Mouse (Mus musculus): ENCODE data around the gene Furin. TPM values are rescaled to one million over a fixed set of nuclear protein-coding genes. Genes with fewer than 3 reads are reported as not detected.
A peak's percentile ranks its signal among the peaks of the same experiment; 100 is the strongest.

The Furin gene
- polyA plus RNA-seq, 1 experiment: 72.7 TPM

DNA sequence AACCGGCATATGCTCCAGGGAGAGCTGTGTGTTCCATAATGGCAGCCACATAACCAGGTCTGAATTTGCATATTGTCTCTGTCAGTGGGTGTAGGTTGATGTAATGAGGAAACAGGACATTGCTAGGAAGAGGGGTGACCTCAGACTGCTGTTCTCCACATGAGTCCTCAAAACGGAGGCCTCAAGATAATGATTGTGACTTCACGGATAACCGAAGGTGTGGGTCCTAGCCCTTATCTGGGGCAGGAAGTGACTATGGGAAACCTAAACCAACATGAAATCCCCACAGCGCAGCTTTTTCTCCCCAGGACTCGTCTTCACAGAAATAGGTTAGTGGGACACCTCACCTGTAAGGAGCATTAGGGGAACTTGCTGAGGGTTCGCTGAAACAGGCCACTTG is 11.7 kb upstream of the Furin start:
- H3K36me3 ChIP-seq (replicated peaks; ENCODE audit: low read length): no peaks in the 10 kb centered on the region
- peaks cover 76% of the 10 kb centered on the region for H3K4me1 ChIP-seq
- H3K4me3 ChIP-seq (replicated peaks): no peak overlapping the region
- TF ChIP-seq FLI1 (IDR thresholded peaks at IDR 0.05; ENCODE audit: low read length) (no peak), GATA1 (IDR thresholded peaks at IDR 0.05; ENCODE audit: borderline replicate concordance, low read length) (no peak)
- H3K27me3 ChIP-seq (replicated peaks): peaks cover 5% of the 10 kb centered on the region
- no peaks in the 10 kb centered on the region for H3K9me3 ChIP-seq

DNA sequence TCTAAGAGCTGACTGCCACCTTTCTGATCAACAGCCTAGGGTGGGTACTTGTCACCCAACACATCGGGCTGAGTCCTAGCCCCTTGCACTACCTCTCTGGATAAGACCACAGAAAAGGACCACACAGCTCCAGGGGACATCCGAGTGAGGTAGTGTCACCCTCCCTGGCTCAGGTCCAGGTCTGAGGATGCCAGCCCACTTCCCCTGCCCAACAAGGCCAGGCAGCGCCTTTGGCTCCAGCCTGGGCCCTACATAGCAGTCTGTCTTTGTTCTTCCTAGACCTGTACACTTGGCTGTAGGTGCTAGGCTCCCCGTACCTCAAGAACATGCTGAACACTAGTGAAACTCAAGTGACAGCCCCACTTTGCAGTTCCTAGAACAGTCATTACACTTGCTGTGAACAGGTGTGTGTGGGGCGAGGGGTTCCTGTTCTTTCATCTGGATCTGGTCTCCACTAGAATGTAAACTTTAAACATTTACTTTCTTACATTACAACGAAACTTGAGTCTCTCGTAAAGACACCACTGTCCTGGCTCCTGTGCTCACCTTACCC is 9.1 kb upstream of the Furin start:
- no peak overlapping the region for H3K4me3 ChIP-seq (replicated peaks)
- peaks cover 71% of the 10 kb centered on the region for H3K4me1 ChIP-seq
- TF ChIP-seq GATA1 (IDR thresholded peaks at IDR 0.05; ENCODE audit: borderline replicate concordance, low read length): no peak
- no peak for TF ChIP-seq FLI1 (IDR thresholded peaks at IDR 0.05; ENCODE audit: low read length)
- H3K36me3 ChIP-seq (replicated peaks; ENCODE audit: low read length): no peaks in the 10 kb centered on the region
- H3K27me3 ChIP-seq (replicated peaks): peaks cover 15% of the 10 kb centered on the region
- no peaks in the 10 kb centered on the region for H3K9me3 ChIP-seq

DNA sequence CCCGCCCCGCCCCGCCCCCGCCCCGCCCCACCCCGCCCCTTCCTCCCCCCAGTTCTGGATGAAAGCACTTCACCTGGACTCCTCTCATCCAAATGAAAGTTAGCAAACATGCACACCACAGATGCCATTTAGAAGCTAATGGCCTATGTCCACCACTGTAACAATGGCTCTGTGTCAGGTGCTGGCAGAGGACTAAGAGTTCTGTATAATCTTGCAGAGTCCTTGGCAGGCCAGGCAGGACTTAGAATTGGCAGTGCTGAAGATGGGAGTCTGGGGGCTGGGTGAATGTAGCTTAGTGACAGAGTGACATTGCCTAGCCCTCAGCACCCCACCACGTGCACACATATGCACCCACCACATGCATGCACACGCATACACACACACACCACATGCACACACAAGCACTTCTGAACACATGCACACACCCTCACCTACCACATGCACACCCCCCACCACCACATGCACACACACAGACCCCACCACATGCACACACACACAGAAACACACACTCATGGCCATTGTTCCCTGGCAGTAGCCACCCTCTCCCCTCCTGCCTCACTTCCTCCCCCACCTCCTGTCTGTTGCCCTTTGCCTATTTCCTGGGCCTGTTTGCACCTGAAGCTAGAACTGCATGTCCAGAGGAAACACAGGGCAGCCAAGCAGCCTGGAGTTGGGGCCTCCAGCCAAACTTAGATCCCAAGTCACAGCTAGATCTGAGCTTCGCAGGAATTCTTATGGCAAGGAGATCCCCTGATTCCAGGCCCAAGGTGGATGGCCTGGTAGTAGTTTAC is 8.5 kb upstream of the Furin start:
- Histone ChIP-seq H3K36me3 (replicated peaks; ENCODE audit: low read length) (no peaks in the 10 kb centered on the region), H3K4me1 (peaks cover 64% of the 10 kb centered on the region), H3K27me3 (replicated peaks) (peaks cover 18% of the 10 kb centered on the region), H3K4me3 (replicated peaks) (peak overlapping the region; percentile 4), H3K9me3 (no peaks in the 10 kb centered on the region)
- TF ChIP-seq GATA1 (IDR thresholded peaks at IDR 0.05; ENCODE audit: borderline replicate concordance, low read length) (no peak), FLI1 (IDR thresholded peaks at IDR 0.05; ENCODE audit: low read length) (no peak)

DNA sequence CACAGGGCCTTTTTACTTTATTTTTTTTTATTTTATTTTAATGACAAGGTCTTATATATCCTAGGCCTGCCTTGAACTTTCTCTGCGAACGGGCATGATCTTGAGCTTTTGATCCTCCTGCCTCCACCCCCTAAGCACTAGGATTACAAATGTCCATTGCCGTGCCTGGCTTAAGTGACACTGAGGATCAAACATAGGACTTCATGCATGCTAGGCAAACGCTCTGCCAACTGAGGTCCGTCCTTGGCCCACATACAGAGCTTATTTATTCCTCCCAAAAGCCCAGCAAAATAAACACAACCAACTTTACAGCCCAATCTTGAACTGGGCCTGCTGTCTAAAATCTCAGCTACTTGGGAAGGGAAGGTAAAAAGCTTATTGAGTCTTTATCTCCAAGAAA is 7.5 kb upstream of the Furin start:
- no peak for TF ChIP-seq GATA1 (IDR thresholded peaks at IDR 0.05; ENCODE audit: borderline replicate concordance, low read length)
- no peak for TF ChIP-seq FLI1 (IDR thresholded peaks at IDR 0.05; ENCODE audit: low read length)
- H3K4me3 ChIP-seq (replicated peaks): no peak overlapping the region
- H3K9me3 ChIP-seq: no peaks in the 10 kb centered on the region
- peaks cover 28% of the 10 kb centered on the region for H3K27me3 ChIP-seq (replicated peaks)
- peaks cover 61% of the 10 kb centered on the region for H3K4me1 ChIP-seq
- H3K36me3 ChIP-seq (replicated peaks; ENCODE audit: low read length): no peaks in the 10 kb centered on the region

DNA sequence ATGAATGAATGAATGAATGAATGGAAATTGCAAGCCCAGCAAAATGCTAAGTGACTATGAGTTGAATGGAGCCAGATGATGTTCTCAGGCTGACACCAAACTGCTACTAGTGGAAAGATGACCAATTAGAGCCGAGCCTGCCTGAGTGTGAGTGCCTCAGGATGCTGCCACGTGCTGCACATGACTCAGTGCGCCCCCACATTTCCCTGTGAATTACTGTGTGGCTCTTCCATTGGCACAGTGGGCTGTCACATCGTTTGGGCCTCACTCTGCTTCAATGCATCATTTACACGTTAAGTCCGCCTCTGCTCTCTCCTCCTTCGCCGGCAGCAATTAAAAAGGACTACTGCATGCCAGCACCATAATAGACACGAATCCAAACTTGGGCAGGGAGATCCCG is 7.0 kb upstream of the Furin start:
- Histone ChIP-seq H3K9me3 (no peaks in the 10 kb centered on the region), H3K27me3 (replicated peaks) (peaks cover 32% of the 10 kb centered on the region), H3K4me3 (replicated peaks) (no peak overlapping the region), H3K4me1 (peaks cover 59% of the 10 kb centered on the region), H3K36me3 (replicated peaks; ENCODE audit: low read length) (no peaks in the 10 kb centered on the region)
- TF ChIP-seq GATA1 (IDR thresholded peaks at IDR 0.05; ENCODE audit: borderline replicate concordance, low read length) (no peak), FLI1 (IDR thresholded peaks at IDR 0.05; ENCODE audit: low read length) (no peak)

DNA sequence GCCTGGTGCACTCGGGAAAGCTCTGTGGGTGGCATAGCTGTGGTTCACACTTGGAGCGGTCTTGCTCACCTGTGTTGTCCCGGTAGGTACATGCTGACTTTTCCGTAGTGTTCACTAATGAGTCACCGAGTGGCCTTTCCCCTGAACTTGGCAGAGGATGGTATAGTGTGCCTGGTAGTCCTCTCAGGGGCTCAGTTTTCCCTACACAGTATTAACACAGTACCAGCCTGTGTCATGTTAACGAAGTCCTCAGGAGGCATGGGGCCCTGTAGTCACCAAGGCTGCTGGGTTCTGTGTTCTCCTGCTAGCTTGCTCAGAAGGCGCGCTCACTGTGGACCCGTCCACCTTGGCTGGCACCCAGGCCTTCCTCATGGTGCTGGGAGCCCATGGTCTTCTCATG is 5.1 kb upstream of the Furin start:
- Histone ChIP-seq H3K4me1 (peaks cover 60% of the 10 kb centered on the region), H3K36me3 (replicated peaks; ENCODE audit: low read length) (no peaks in the 10 kb centered on the region), H3K9me3 (no peaks in the 10 kb centered on the region), H3K27me3 (replicated peaks) (peaks cover 49% of the 10 kb centered on the region), H3K4me3 (replicated peaks) (no peak overlapping the region)
- no peak for TF ChIP-seq FLI1 (IDR thresholded peaks at IDR 0.05; ENCODE audit: low read length)
- no peak for TF ChIP-seq GATA1 (IDR thresholded peaks at IDR 0.05; ENCODE audit: borderline replicate concordance, low read length)

DNA sequence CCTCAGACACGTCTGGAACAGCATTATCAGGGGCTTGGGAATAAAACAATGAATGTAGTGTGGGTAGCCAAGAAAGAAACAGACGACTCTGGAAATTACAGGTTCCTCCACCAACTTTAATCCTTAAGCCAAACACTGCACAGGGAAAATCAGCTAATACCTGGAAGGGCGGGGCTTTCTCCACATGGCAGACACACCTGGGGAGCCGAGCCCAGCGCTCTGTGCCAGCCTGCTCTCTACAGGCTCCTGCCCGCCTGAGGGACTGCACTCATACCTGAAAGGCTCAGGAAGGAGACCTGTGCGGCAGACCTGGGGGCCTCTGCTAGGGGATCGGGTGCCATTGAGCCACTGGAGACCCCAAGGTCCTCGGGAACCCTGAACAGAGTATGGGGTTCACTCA is 2.5 kb upstream of the Furin start:
- no peaks in the 10 kb centered on the region for H3K9me3 ChIP-seq
- H3K36me3 ChIP-seq (replicated peaks; ENCODE audit: low read length): no peaks in the 10 kb centered on the region
- H3K4me3 ChIP-seq (replicated peaks): no peak overlapping the region
- H3K4me1 ChIP-seq: peaks cover 69% of the 10 kb centered on the region
- TF ChIP-seq GATA1 (IDR thresholded peaks at IDR 0.05; ENCODE audit: borderline replicate concordance, low read length) (no peak), FLI1 (IDR thresholded peaks at IDR 0.05; ENCODE audit: low read length) (no peak)
- peaks cover 49% of the 10 kb centered on the region for H3K27me3 ChIP-seq (replicated peaks)

GRCm38 (mm10) chr7:80406186-80406585 is 950 bp upstream of the Furin start:
- TF ChIP-seq FLI1 (IDR thresholded peaks at IDR 0.05; ENCODE audit: low read length) (no peak), GATA1 (IDR thresholded peaks at IDR 0.05; ENCODE audit: borderline replicate concordance, low read length) (no peak)
- Histone ChIP-seq H3K27me3 (replicated peaks) (peaks cover 47% of the 10 kb centered on the region), H3K9me3 (no peaks in the 10 kb centered on the region), H3K36me3 (replicated peaks; ENCODE audit: low read length) (no peaks in the 10 kb centered on the region), H3K4me1 (peaks cover 65% of the 10 kb centered on the region), H3K4me3 (replicated peaks) (no peak overlapping the region)

- peaks cover 73% of the 10 kb centered on the region for H3K4me1 ChIP-seq
- TF ChIP-seq GATA1 (IDR thresholded peaks at IDR 0.05; ENCODE audit: borderline replicate concordance, low read length) (no peak), FLI1 (IDR thresholded peaks at IDR 0.05; ENCODE audit: low read length) (no peak)
Measured at GRCm38 (mm10) chr7:80404101-80404894, 938 bp downstream of the Furin start.

GRCm38 (mm10) chr7:80403551-80403950 is 1.7 kb downstream of the Furin start:
- TF ChIP-seq FLI1 (IDR thresholded peaks at IDR 0.05; ENCODE audit: low read length) (no peak), GATA1 (IDR thresholded peaks at IDR 0.05; ENCODE audit: borderline replicate concordance, low read length) (no peak)
- Histone ChIP-seq H3K36me3 (replicated peaks; ENCODE audit: low read length) (peaks cover 19% of the 10 kb centered on the region), H3K4me3 (replicated peaks) (peak overlapping the region; percentile 98), H3K27me3 (replicated peaks) (peaks cover 32% of the 10 kb centered on the region), H3K4me1 (peaks cover 80% of the 10 kb centered on the region), H3K9me3 (no peaks in the 10 kb centered on the region)

More at GRCm38 (mm10) chr7:80404101-80404894, 938 bp downstream of the Furin start:
- Histone ChIP-seq H3K36me3 (replicated peaks; ENCODE audit: low read length) (peaks cover 12% of the 10 kb centered on the region), H3K27me3 (replicated peaks) (peaks cover 37% of the 10 kb centered on the region), H3K9me3 (no peaks in the 10 kb centered on the region), H3K4me3 (replicated peaks) (peak overlapping the region; percentile 98)

All from megakaryocyte, embryonic 14.5 days (primary cell).